Mouse (Mus musculus): Measurements from ENCODE around the gene Nup50. TPM values are rescaled to one million over a fixed set of nuclear protein-coding genes. Genes with fewer than 3 reads are reported as not detected.

Nup50 gene
- 42.6 TPM for polyA plus RNA-seq (2014; fragmentation: Illumina TruSeq; extraction: RNeasy Lipid Tissue Mini Kit (QIAGEN cat#74804); ENCODE audit: low read depth, low replicate concordance)

DNA sequence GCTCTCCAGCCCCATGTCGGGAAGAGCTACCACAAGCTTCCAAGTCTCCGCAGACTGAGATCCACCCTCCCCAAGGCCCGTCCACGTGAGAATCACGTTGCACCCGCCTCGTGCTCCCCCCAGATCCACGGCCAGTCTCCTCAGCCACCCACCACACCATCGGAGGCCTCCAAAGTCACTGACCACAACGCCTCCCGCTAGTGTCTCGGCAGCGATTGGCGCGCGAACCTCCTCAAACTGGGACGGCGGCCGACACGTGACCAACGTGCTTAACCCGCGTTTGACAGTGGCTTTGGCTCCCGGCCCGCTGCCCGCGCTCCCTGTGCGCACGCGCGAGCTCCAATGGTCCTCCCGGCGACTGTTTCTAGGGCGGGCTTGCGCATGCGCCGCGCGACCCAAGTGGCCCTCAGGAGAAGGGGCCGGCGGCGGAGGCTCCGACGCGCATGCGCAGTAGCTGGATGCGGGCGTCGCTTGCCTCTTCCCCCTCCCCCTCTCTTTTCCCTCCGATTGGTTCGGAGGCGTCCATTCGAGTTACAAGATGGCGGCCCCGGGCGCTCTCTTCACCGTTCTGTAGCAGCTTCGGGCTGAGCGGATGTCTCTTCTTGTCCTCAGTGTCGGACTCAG lies at the start of gene Nup50:
Gene Nup50, plus strand, starts transcription at position 528 of the 624 bp plus-strand sequence.

DNA sequence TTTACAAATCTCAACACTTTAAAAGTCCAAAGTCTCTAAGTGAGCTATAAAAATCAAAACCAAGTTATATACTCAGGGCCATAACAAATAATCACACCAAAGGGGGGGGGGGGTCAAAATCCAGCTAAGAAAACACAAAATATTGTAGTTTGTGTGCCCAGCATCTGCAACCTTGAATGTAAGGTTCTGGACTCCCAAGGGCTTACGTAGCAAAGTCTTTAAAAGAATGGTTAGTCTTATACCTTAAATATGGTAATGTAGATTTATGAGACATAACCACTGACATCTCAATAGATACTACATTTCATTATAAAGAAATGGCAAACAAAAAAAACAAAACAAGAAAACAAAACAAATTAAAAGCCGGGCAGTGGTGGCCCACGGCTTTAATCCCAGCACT lies 3.3 kb upstream of the Nup50 start, which contains the start of gene Gm29666:
Gene Gm29666, minus strand, starts transcription at position 101 of the 400 bp plus-strand sequence.

DNA sequence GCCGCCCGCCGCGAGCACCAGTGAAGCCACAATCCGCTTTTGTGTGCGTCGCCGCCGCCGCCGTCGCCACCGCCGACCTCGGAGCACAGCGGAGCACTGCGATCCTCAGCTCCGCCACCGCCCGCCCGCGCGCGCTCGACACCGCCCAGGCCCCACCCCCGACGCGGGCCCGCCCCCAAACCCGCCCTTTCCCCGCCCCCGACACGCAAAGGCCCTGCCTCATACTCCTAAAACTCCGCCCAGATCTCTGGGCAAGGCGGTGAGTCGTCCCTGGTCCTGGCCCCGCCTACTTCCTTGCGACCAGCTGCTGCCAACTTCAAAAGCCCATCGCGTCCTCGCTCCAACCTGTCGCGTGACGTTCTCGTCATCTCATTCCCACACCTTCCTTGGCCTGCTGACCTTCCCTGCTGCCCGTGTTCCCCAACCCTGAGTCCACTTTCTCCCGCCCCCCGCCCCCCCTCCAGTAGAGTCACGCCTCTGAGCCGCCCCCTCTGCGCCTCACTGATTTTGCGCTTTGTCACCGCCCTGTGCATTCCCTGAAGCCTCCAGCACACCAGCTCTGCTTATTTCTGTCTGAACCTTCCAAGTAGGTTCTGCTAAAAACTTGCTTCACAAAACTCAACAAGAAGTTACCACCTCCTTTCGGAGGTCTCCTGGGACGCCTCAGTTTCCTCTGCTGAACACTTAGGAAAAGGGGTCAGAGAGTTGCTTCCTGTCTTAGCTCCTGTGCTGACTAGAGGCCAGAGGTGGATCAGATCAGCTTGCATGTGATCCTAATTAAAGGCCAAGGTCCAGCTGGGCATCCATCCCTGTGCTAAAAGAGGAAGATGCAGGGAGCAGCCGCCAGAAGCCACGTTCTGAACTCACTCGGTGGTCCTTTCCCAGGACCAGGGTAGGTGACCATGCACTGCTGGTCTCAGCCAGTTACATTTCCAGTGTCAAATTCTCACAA lies 64.9 kb downstream of the Nup50 start, which contains the start of gene 5031439G07Rik:
Gene 5031439G07Rik, minus strand, starts transcription at position 678 of the 952 bp plus-strand sequence.

Other genes with a start within 250 kb of the Nup50 start
- gene Arhgap8, start 203.4 kb upstream of the Nup50 start, polyA plus RNA-seq (2014; fragmentation: Illumina TruSeq; extraction: RNeasy Lipid Tissue Mini Kit (QIAGEN cat#74804); ENCODE audit: low read depth, low replicate concordance) = 0.14 TPM
- gene Phf21b, start 67.4 kb upstream of the Nup50 start, polyA plus RNA-seq (2014; fragmentation: Illumina TruSeq; extraction: RNeasy Lipid Tissue Mini Kit (QIAGEN cat#74804); ENCODE audit: low read depth, low replicate concordance) = 0.39 TPM
- 1.3 TPM for gene Gm29666, start 3.4 kb upstream of the Nup50 start, polyA plus RNA-seq (2014; fragmentation: Illumina TruSeq; extraction: RNeasy Lipid Tissue Mini Kit (QIAGEN cat#74804); ENCODE audit: low read depth, low replicate concordance)
- 2.0 TPM for gene 5031439G07Rik, start 65.1 kb downstream of the Nup50 start, polyA plus RNA-seq (2014; fragmentation: Illumina TruSeq; extraction: RNeasy Lipid Tissue Mini Kit (QIAGEN cat#74804); ENCODE audit: low read depth, low replicate concordance)
- gene Upk3a, start 93.7 kb downstream of the Nup50 start, polyA plus RNA-seq (2014; fragmentation: Illumina TruSeq; extraction: RNeasy Lipid Tissue Mini Kit (QIAGEN cat#74804); ENCODE audit: low read depth, low replicate concordance) = not detected
- 94.6 TPM for gene Fam118a, start 105.5 kb downstream of the Nup50 start, polyA plus RNA-seq (2014; fragmentation: Illumina TruSeq; extraction: RNeasy Lipid Tissue Mini Kit (QIAGEN cat#74804); ENCODE audit: low read depth, low replicate concordance)
- 404 TPM for gene Smc1b, start 208.6 kb downstream of the Nup50 start, polyA plus RNA-seq (2014; fragmentation: Illumina TruSeq; extraction: RNeasy Lipid Tissue Mini Kit (QIAGEN cat#74804); ENCODE audit: low read depth, low replicate concordance)
- 20.8 TPM for gene Ribc2, start 208.7 kb downstream of the Nup50 start, polyA plus RNA-seq (2014; fragmentation: Illumina TruSeq; extraction: RNeasy Lipid Tissue Mini Kit (QIAGEN cat#74804); ENCODE audit: low read depth, low replicate concordance)